Mouse (Mus musculus) central nervous system, embryonic 11.5 days (tissue): ENCODE results near the gene Sugt1. TPM values are rescaled to one million over a fixed set of nuclear protein-coding genes. Genes with fewer than 3 reads are reported as not detected.

Experiments
- polyA plus RNA-seq: library from polyadenylated mRNA; depleted of rRNA; stranded (reverse); fragments of >200 nt; gene quantifications from 2 replicates; pipeline ENCODE4 v1.2.3, GENCODE M21; 2012; rRNA removed

The Sugt1 gene
- 97.9 and 121 TPM in 2 replicates for polyA plus RNA-seq

GRCm38 (mm10) chr14:79587139-79587851, at the start of gene Sugt1:
TSS of gene Sugt1 (plus strand) at chr14:79587691.

GRCm38 (mm10) chr14:79662001-79662400, 74.5 kb downstream of the Sugt1 start, which contains the start of gene Cnmd:
TSS of gene Cnmd (minus strand) at chr14:79662170.

Other genes with a start within 250 kb of the Sugt1 start
- 24.2 and 25.3 TPM in 2 replicates for gene Naa16, start 196.9 kb upstream of the Sugt1 start, polyA plus RNA-seq
- gene Mtrf1, start 189.9 kb upstream of the Sugt1 start, polyA plus RNA-seq, result 6.3 and 7.1 TPM in 2 replicates
- gene Kbtbd7, start 161.2 kb upstream of the Sugt1 start, polyA plus RNA-seq, result 8.4 and 11.1 TPM in 2 replicates
- gene Kbtbd6, start 135.9 kb upstream of the Sugt1 start, polyA plus RNA-seq, result 3.8 and 3.9 TPM in 2 replicates
- gene Elf1, start 106.5 kb upstream of the Sugt1 start, polyA plus RNA-seq, result 6.1 and 8.5 TPM in 2 replicates
- gene Wbp4, start 106.2 kb upstream of the Sugt1 start, polyA plus RNA-seq, result 29.7 and 53.5 TPM in 2 replicates
- gene Cnmd, start 74.5 kb downstream of the Sugt1 start, polyA plus RNA-seq, result 5.7 and 13.1 TPM in 2 replicates
- gene Pcdh8, start 183.6 kb downstream of the Sugt1 start, polyA plus RNA-seq, result 20.5 and 36.9 TPM in 2 replicates